Mouse (Mus musculus): Measurements from ENCODE around the gene Cfap65. TPM values are rescaled to one million over a fixed set of nuclear protein-coding genes. Genes with fewer than 3 reads are reported as not detected.

Cfap65 gene
- polyA plus RNA-seq, 1 experiment from 2014 or later, result 0.13 TPM

DNA sequence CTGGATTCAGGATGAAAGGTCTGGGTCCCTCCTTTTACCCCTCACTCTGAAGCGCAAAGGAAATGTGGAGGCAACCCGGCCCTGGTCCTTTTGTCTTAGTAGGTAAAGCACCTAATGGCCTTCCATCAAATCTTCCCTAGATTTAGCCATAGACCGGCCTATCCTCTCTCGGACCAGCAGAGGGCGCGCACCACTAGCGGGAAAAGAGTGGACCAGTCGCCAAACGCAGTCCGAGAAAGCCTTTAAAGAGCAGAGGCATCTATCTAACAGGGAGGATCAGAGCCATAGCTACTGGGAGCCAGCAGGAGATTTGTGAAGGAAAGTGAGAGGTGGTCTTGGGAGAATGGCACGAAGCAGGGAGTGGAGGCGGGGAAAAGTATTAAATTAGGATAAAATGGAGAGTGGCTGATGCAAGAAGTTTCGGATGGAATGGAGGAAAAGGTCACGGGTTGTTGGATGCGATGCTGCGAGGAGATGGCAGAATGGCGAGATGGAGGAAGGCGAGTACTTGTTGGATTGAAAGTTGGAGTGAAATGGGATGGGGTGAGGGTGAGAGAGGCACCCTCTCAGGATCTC is 54.5 kb downstream of the Cfap65 start:
- H3K4me3 ChIP-seq (replicated peaks; ENCODE audit: low read depth, low read length), result no peak overlapping the region
- no peak overlapping the region for H3K9ac ChIP-seq (replicated peaks; ENCODE audit: low read length)
- WGBS, result 3% methylated on average over 18 of the region's 18 CpGs
- no peaks in the 10 kb centered on the region for H3K9me3 ChIP-seq (ENCODE audit: control insufficient read depth, low read length)
- no peak overlapping the region for H3K27ac ChIP-seq (replicated peaks; ENCODE audit: low read depth, low read length)
- H3K4me2 ChIP-seq (ENCODE audit: low read length), result no peak overlapping the region
- H3K27me3 ChIP-seq (ENCODE audit: control insufficient read depth, insufficient read depth, low read length), result peaks cover 49% of the 10 kb centered on the region
- no peak for ATAC-seq (ENCODE audit: low FRiP score, low TSS enrichment)
- H3K36me3 ChIP-seq (ENCODE audit: control insufficient read depth, insufficient read depth, low read length), result no peaks in the 10 kb centered on the region
- H3K4me1 ChIP-seq (ENCODE audit: control insufficient read depth, insufficient read depth, low read length), result peaks cover 11% of the 10 kb centered on the region
- peak; percentile 93 for DNase-seq

DNA sequence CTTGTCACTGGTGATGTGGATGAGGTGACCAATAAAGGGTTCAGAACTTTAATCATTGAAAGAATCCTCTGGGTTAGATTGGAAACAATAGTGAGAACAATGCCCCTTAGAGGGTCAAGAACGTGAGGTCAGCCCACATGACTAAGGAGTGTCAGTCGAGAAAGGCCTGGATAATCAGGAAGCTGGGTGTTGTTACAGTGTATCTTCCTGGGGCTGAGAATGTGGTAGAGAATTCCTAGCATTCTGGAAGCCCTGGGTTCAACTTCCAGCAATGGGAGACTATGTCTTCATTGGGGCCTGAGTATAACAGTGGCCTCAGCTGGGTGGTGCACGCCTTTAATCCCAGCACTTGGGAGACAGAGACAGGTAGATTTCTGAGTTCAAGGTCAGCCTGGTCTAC is 58.2 kb downstream of the Cfap65 start:
- Histone ChIP-seq H3K4me2 (ENCODE audit: low read length) (no peak overlapping the region), H3K4me3 (replicated peaks; ENCODE audit: low read depth, low read length) (no peak overlapping the region), H3K4me1 (ENCODE audit: control insufficient read depth, insufficient read depth, low read length) (peaks cover 4% of the 10 kb centered on the region), H3K27ac (replicated peaks; ENCODE audit: low read depth, low read length) (no peak overlapping the region), H3K36me3 (ENCODE audit: control insufficient read depth, insufficient read depth, low read length) (no peaks in the 10 kb centered on the region), H3K27me3 (ENCODE audit: control insufficient read depth, insufficient read depth, low read length) (peaks cover 13% of the 10 kb centered on the region), H3K9me3 (ENCODE audit: control insufficient read depth, low read length) (no peaks in the 10 kb centered on the region), H3K9ac (replicated peaks; ENCODE audit: low read length) (no peak overlapping the region)
- WGBS, result 65% methylated on average over 3 of the region's 3 CpGs
- ATAC-seq (ENCODE audit: low FRiP score, low TSS enrichment) (no peak), DNase-seq (no peak)

DNA sequence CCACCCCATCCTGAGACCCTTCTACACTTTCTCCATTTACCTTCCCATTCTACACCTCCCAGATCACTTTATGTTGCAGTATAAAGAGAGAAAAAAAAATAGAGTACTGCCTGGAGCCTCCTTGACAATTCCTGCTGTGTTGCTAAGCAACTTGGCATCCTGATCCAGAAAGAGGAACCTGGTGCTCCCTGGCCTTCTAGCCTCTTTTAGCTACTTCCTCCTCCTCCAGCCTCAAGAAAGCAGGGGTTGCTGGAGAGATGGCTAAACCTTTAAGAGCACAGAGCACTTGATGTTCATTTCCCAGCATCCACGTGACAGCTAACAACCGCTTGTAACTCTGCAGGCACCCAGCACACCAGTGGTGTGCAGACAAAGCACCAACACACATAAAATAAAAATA is 63.2 kb downstream of the Cfap65 start:
- Histone ChIP-seq H3K9me3 (ENCODE audit: control insufficient read depth, low read length) (no peaks in the 10 kb centered on the region), H3K27me3 (ENCODE audit: control insufficient read depth, insufficient read depth, low read length) (no peaks in the 10 kb centered on the region), H3K36me3 (ENCODE audit: control insufficient read depth, insufficient read depth, low read length) (no peaks in the 10 kb centered on the region), H3K27ac (replicated peaks; ENCODE audit: low read depth, low read length) (no peak overlapping the region), H3K4me1 (ENCODE audit: control insufficient read depth, insufficient read depth, low read length) (no peaks in the 10 kb centered on the region), H3K9ac (replicated peaks; ENCODE audit: low read length) (0 out of 2 replicates have a peak overlapping the region, but pooled peaks have one; percentile 6), H3K4me3 (replicated peaks; ENCODE audit: low read depth, low read length) (no peak overlapping the region), H3K4me2 (ENCODE audit: low read length) (no peak overlapping the region)
- ATAC-seq (ENCODE audit: low FRiP score, low TSS enrichment), result no peak
- 60% methylated on average over 2 of the region's 2 CpGs for WGBS
- no peak for DNase-seq

DNA sequence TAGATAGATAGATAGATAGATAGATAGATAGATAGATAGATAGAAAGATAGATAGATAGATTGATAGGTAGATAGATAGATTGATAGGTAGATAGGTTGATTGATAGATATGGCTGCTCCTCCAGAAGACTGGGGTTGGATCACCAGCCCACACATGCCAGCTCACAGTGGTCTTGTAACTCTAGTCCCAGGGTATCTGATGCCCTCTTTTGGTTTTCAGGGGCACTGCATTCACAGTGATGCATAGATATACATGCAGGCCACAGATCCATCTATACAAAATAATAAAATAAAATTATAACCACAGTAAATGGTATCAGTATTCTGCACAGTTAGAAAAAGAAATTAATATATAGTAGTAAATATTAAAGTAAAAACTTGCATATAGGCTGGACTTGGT is 73.6 kb downstream of the Cfap65 start:
- no peak overlapping the region for H3K27ac ChIP-seq (replicated peaks; ENCODE audit: low read depth, low read length)
- no peak overlapping the region for H3K4me2 ChIP-seq (ENCODE audit: low read length)
- no peaks in the 10 kb centered on the region for H3K36me3 ChIP-seq (ENCODE audit: control insufficient read depth, insufficient read depth, low read length)
- H3K27me3 ChIP-seq (ENCODE audit: control insufficient read depth, insufficient read depth, low read length), result no peaks in the 10 kb centered on the region
- no peak for ATAC-seq (ENCODE audit: low FRiP score, low TSS enrichment)
- H3K4me1 ChIP-seq (ENCODE audit: control insufficient read depth, insufficient read depth, low read length), result peaks cover 27% of the 10 kb centered on the region
- H3K9ac ChIP-seq (replicated peaks; ENCODE audit: low read length), result no peak overlapping the region
- DNase-seq, result peak; percentile 8
- H3K4me3 ChIP-seq (replicated peaks; ENCODE audit: low read depth, low read length), result no peak overlapping the region
- no peaks in the 10 kb centered on the region for H3K9me3 ChIP-seq (ENCODE audit: control insufficient read depth, low read length)

DNA sequence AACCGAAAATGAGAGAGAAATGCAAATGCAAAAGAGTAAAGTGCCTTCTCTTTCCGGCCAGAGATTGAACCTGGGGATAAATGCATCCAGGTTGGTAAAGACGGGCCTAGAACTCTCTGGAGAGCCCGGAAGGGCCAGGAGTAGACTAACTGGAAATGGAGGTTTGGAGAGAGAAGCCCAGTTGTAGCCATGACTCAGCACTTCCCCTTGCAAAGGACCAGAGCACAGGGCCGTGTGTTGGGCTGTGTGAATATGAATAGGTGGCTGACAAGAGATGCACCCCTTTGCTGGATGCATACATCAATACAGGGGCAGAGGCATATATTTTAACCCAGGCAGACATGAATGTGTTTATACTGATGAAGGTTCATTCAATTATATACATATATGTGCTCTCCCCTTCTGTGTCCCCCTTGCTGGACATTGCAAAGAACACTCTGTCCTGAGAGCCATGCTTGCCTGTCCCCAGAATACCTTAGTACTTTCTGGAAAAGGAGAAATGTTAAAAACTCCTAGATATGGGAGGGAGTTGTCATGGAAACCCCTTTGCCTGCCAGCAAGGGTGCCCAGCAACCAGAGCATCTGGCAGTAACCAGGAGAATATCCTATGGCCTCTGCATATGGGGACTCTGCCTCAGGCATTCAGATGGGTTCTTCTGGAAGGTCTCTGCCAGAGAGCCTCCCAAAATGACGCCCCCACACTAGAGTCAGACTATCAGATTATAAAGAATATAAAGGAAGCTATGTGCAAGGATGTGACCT is 76.0 kb downstream of the Cfap65 start:
- peak overlapping the region; percentile 96; the same call in 1 of the 2 replicates for H3K9ac ChIP-seq (replicated peaks; ENCODE audit: low read length)
- WGBS, result 26% methylated on average over 6 of the region's 6 CpGs
- H3K4me3 ChIP-seq (replicated peaks; ENCODE audit: low read depth, low read length), result peak overlapping the region; percentile 94
- no peak overlapping the region for H3K27ac ChIP-seq (replicated peaks; ENCODE audit: low read depth, low read length)
- H3K36me3 ChIP-seq (ENCODE audit: control insufficient read depth, insufficient read depth, low read length), result no peaks in the 10 kb centered on the region
- no peaks in the 10 kb centered on the region for H3K9me3 ChIP-seq (ENCODE audit: control insufficient read depth, low read length)
- H3K4me2 ChIP-seq (ENCODE audit: low read length), result peak overlapping the region; percentile 92
- ATAC-seq (ENCODE audit: low FRiP score, low TSS enrichment), result no peak
- peaks cover 29% of the 10 kb centered on the region for H3K4me1 ChIP-seq (ENCODE audit: control insufficient read depth, insufficient read depth, low read length)
- H3K27me3 ChIP-seq (ENCODE audit: control insufficient read depth, insufficient read depth, low read length), result no peaks in the 10 kb centered on the region
- DNase-seq, result peak; percentile 35

DNA sequence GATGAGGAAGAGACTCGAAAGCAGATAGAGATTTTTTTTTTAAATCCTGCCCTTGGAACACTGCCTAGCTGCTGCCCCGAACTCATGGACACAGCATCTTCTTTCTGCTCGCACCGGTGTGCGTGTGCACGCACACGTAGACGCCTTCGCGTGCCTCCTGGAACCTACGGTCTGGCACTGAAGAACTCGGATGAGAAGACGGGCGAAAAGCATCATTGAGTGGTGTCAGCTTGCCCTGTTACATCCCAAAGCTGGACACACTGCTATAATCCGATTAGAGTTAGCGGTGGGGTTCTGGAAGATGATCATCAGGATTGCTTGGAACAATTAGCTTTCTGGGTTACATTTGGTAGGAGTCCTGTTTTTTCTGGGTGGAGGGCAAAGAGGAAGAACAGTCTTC is 76.6 kb downstream of the Cfap65 start:
- H3K36me3 ChIP-seq (ENCODE audit: control insufficient read depth, insufficient read depth, low read length), result no peaks in the 10 kb centered on the region
- peak overlapping the region; percentile 20; the same call in 1 of the 2 replicates for H3K27ac ChIP-seq (replicated peaks; ENCODE audit: low read depth, low read length)
- peak; percentile 52 for DNase-seq
- peak overlapping the region; percentile 94 for H3K4me3 ChIP-seq (replicated peaks; ENCODE audit: low read depth, low read length)
- no peak for ATAC-seq (ENCODE audit: low FRiP score, low TSS enrichment)
- H3K4me1 ChIP-seq (ENCODE audit: control insufficient read depth, insufficient read depth, low read length), result peaks cover 35% of the 10 kb centered on the region
- peak overlapping the region; percentile 92 for H3K4me2 ChIP-seq (ENCODE audit: low read length)
- H3K27me3 ChIP-seq (ENCODE audit: control insufficient read depth, insufficient read depth, low read length), result no peaks in the 10 kb centered on the region
- WGBS, result 2% methylated on average over 16 of the region's 16 CpGs
- peak overlapping the region; percentile 96 for H3K9ac ChIP-seq (replicated peaks; ENCODE audit: low read length)
- H3K9me3 ChIP-seq (ENCODE audit: control insufficient read depth, low read length), result no peaks in the 10 kb centered on the region

DNA sequence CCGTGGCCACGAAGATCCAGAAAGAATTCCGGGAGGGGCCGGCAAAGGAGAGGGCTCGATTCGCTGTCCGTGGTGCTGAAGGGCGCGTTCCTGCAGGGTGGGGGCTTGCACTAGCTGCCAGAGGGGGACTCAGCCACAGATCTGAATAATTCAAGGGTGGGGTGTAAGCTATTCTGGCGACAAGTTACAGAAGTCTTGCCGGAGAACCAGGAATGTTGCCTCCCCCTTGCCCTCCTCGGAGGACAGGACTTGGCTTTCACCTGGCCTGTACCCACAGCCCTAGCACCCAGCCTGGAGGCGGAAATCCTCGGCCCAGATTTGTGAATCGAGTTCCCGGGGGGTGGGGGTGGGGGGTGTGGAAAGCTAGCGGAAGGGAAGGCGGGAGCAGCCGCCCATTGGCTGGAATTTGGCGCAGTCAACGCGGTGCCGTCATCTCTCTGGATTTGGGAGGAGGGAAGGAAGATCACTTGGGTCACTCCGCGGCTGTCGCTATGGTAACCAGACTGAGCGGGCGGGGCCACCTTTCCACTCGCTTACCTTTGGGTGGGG is 77.2 kb downstream of the Cfap65 start:
- Histone ChIP-seq H3K27ac (replicated peaks; ENCODE audit: low read depth, low read length) (peak overlapping the region; percentile 53), H3K4me1 (ENCODE audit: control insufficient read depth, insufficient read depth, low read length) (peaks cover 37% of the 10 kb centered on the region), H3K9me3 (ENCODE audit: control insufficient read depth, low read length) (no peaks in the 10 kb centered on the region), H3K36me3 (ENCODE audit: control insufficient read depth, insufficient read depth, low read length) (no peaks in the 10 kb centered on the region), H3K4me3 (replicated peaks; ENCODE audit: low read depth, low read length) (peak overlapping the region; percentile 94), H3K27me3 (ENCODE audit: control insufficient read depth, insufficient read depth, low read length) (no peaks in the 10 kb centered on the region), H3K9ac (replicated peaks; ENCODE audit: low read length) (peak overlapping the region; percentile 96), H3K4me2 (ENCODE audit: low read length) (peak overlapping the region; percentile 92)
- DNase-seq (peak; percentile 95), ATAC-seq (ENCODE audit: low FRiP score, low TSS enrichment) (peak; percentile 62)
- WGBS, result 0% methylated on average over 29 of the region's 29 CpGs

DNA sequence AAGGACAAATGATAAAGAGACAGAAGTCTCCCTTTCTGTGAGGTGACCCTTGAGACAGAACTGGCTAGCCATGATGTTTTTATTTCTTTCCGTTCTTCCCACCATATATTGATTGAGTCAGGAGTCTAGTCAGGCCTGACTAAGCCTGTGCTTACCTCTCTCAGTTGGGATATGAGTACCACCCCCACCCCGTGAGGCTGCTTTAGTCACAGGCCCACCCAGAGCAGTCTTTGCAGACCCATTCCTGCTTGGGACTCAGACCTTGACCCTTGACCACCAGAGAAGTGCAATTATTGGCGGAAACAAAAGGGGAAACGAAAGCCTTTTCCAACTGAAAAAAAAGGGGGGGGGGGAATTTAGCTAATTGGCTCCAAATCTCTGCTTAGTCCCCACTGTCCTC is 77.7 kb downstream of the Cfap65 start:
- Histone ChIP-seq H3K27me3 (ENCODE audit: control insufficient read depth, insufficient read depth, low read length) (no peaks in the 10 kb centered on the region), H3K9me3 (ENCODE audit: control insufficient read depth, low read length) (no peaks in the 10 kb centered on the region), H3K4me3 (replicated peaks; ENCODE audit: low read depth, low read length) (peak overlapping the region; percentile 94), H3K9ac (replicated peaks; ENCODE audit: low read length) (peak overlapping the region; percentile 96), H3K4me1 (ENCODE audit: control insufficient read depth, insufficient read depth, low read length) (peaks cover 37% of the 10 kb centered on the region), H3K27ac (replicated peaks; ENCODE audit: low read depth, low read length) (peak overlapping the region; percentile 53), H3K36me3 (ENCODE audit: control insufficient read depth, insufficient read depth, low read length) (no peaks in the 10 kb centered on the region), H3K4me2 (ENCODE audit: low read length) (peak overlapping the region; percentile 92)
- WGBS, result 3% methylated on average over 4 of the region's 4 CpGs
- DNase-seq (peak; percentile 36), ATAC-seq (ENCODE audit: low FRiP score, low TSS enrichment) (no peak)

All from midbrain, embryonic 14.5 days (tissue).